Mouse (Mus musculus): ENCODE results near the gene Exosc3. TPM values are rescaled to one million over a fixed set of nuclear protein-coding genes. Genes with fewer than 3 reads are reported as not detected.

Exosc3 gene
- total RNA-seq (2023) = 10 to 100 TPM; 43.8 to 44.7 TPM

GRCm38 (mm10) chr4:45342286-45343155 lies at the start of gene Exosc3:
Gene Exosc3, minus strand, starts transcription at chr4:45342732.

GRCm38 (mm10) chr4:45341669-45342249 lies 773 bp downstream of the Exosc3 start, which contains the start of gene Dcaf10:
Gene Dcaf10, plus strand, starts transcription at chr4:45342101.

GRCm38 (mm10) chr4:45296662-45297564 lies 45.6 kb downstream of the Exosc3 start, which contains the start of gene Trmt10b:
Gene Trmt10b, plus strand, starts transcription at chr4:45297127.

Other genes with a start within 250 kb of the Exosc3 start
- gene Tomm5, start 234.6 kb downstream of the Exosc3 start, total RNA-seq (2023) = 10 to 100 TPM; 64.1 to 68.8 TPM
- under 1 TPM; 0.12 to 0.17 TPM for gene Frmpd1, start 157.9 kb downstream of the Exosc3 start, total RNA-seq (2023)
- 10 to 100 TPM; 14.0 to 16.2 TPM for gene Trmt10b, start 45.6 kb downstream of the Exosc3 start, total RNA-seq (2023)
- 10 to 100 TPM; 22.2 to 24.6 TPM for gene Dcaf10, start 631 bp downstream of the Exosc3 start, total RNA-seq (2023)
- 10 to 100 TPM; 78.8 to 79.4 TPM for gene Slc25a51, start 66.0 kb upstream of the Exosc3 start, total RNA-seq (2023)
- 1 to 10 TPM; 1.9 TPM for gene Shb, start 189.7 kb upstream of the Exosc3 start, total RNA-seq (2023)

Measured in T-cell, adult 66 days (primary cell).